In the genomic region with DNA sequence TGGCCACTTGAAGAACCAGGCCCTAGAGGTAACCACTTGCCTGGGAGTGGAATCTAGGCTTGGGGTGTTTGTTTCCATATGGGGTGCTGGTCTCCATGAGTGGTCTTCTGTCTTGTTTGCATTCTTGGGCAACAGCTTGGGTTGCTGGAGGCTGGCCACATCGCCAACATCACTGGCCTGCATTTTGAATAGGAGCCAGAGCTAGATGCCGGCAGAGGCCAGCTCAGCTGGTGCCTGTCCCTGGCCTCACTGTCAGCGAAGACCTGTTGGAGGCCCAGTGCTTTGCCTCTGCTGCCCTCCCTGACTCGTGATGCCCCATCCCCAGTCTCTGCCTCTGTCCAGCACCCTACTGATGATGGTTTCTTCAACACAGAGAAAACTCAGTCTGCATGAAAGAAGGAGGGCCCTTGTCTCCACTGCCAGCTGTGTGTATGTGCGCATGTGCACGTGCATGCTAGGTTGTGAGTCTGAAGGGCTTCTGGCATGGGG, we compare ENCODE assay signal across 27 mouse cellular contexts. TPM values are rescaled to one million over a fixed set of nuclear protein-coding genes. Genes with fewer than 3 reads are reported as not detected.
A peak's percentile ranks its signal among the peaks of the same experiment; 100 is the strongest.
DNase-seq lines count a peak whose midpoint lies in the region; ATAC-seq and TF ChIP-seq lines count a peak whose summit lies in the region.
"Had no signal": no experiment of that assay in that cellular context is flagged by ENCODE, and none has a peak within 500 bp of the region (broad histone marks: within the 10 kb centered on the region; RNA-seq: fewer than 3 reads in every experiment).

No protein-coding gene starts in this region.

- H3K4me2 ChIP-seq in embryonic facial prominence, embryonic 15.5 days (replicated peaks) = no peak overlapping the region
- H3K4me2 ChIP-seq in kidney, embryonic 15.5 days = no peak overlapping the region
- H3K4me2 ChIP-seq in midbrain, postnatal 0 days (ENCODE audit: low read depth, low read length, poor library complexity, severe bottlenecking) = no peak overlapping the region
- no peak overlapping the region for H3K4me2 ChIP-seq in midbrain, embryonic 15.5 days
- H3K4me2 ChIP-seq: embryonic facial prominence, embryonic 12.5 days; forebrain, embryonic 12.5 days; forebrain, embryonic 15.5 days; heart, embryonic 11.5 days; hindbrain, embryonic 12.5 days had no signal

- no peak for ATAC-seq in embryonic facial prominence, embryonic 15.5 days (ENCODE audit: insufficient number of reproducible peaks, low FRiP score, low TSS enrichment, low read depth)
- no peak for ATAC-seq in kidney, embryonic 15.5 days (replicated peaks; ENCODE audit: low FRiP score)
- no peak for ATAC-seq in midbrain, postnatal 0 days (ENCODE audit: low FRiP score)
- ATAC-seq in midbrain, embryonic 15.5 days (replicated peaks) = no peak
- ATAC-seq: forebrain, embryonic 15.5 days; hindbrain, embryonic 16.5 days; inflammation-experienced regulatory T-cells, adult 6 months; intestine, embryonic 16.5 days; Patski had no signal

- no peaks in the 10 kb centered on the region for H3K9me3 ChIP-seq in embryonic facial prominence, embryonic 15.5 days (replicated peaks)
- H3K9me3 ChIP-seq in embryonic facial prominence, embryonic 10.5 days = no peaks in the 10 kb centered on the region
- H3K9me3 ChIP-seq in kidney, embryonic 15.5 days (replicated peaks) = no peaks in the 10 kb centered on the region
- no peaks in the 10 kb centered on the region for H3K9me3 ChIP-seq in midbrain, postnatal 0 days (ENCODE audit: low read length)
- no peaks in the 10 kb centered on the region for H3K9me3 ChIP-seq in midbrain, embryonic 15.5 days
- H3K9me3 ChIP-seq: embryonic facial prominence, embryonic 12.5 days; forebrain, embryonic 12.5 days; forebrain, embryonic 15.5 days; G1E; hindbrain, embryonic 12.5 days had no signal

- TF ChIP-seq CTCF in midbrain, postnatal 0 days (IDR thresholded peaks at IDR 0.05) = no peak

- no peak overlapping the region for H3K9ac ChIP-seq in embryonic facial prominence, embryonic 15.5 days
- no peak overlapping the region for H3K9ac ChIP-seq in kidney, embryonic 15.5 days
- no peak overlapping the region for H3K9ac ChIP-seq in midbrain, postnatal 0 days (replicated peaks; ENCODE audit: low read length, poor library complexity, severe bottlenecking)
- no peak overlapping the region for H3K9ac ChIP-seq in midbrain, embryonic 15.5 days
- H3K9ac ChIP-seq: embryonic facial prominence, embryonic 12.5 days; forebrain, embryonic 12.5 days; forebrain, embryonic 15.5 days; hindbrain, embryonic 12.5 days had no signal

- no peak overlapping the region for H3K4me3 ChIP-seq in embryonic facial prominence, embryonic 15.5 days (replicated peaks)
- H3K4me3 ChIP-seq in embryonic facial prominence, embryonic 10.5 days = no peak overlapping the region
- H3K4me3 ChIP-seq in kidney, embryonic 15.5 days (replicated peaks) = no peak overlapping the region
- no peak overlapping the region for H3K4me3 ChIP-seq in midbrain, postnatal 0 days (ENCODE audit: low read depth, low read length)
- no peak overlapping the region for H3K4me3 ChIP-seq in midbrain, embryonic 15.5 days
- H3K4me3 ChIP-seq: embryonic facial prominence, embryonic 12.5 days; erythroblast, embryonic 14.5 days; forebrain, embryonic 12.5 days; forebrain, embryonic 15.5 days; gastrocnemius, adult 2 months; hindbrain, embryonic 12.5 days had no signal

- DNase-seq in embryonic facial prominence, embryonic 10.5 days (ENCODE audit: low spot score) = no peak
- DNase-seq in kidney, postnatal 25 days = no peak
- DNase-seq in midbrain, postnatal 0 days (ENCODE audit: low spot score) = peak; percentile 36
- DNase-seq: adrenal gland, postnatal 10 days; adrenal gland, postnatal 36 days; B cell, adult 2 months; cerebellum, adult 11 months; cerebellum, adult 2 months; cerebellum, adult 9-11 months; gastrocnemius, adult 2 months; gastrocnemius, postnatal 14 days had no signal

- H3K4me1 ChIP-seq in embryonic facial prominence, embryonic 15.5 days = peaks cover 43% of the 10 kb centered on the region
- H3K4me1 ChIP-seq in embryonic facial prominence, embryonic 10.5 days = peaks cover 28% of the 10 kb centered on the region
- peaks cover 54% of the 10 kb centered on the region for H3K4me1 ChIP-seq in kidney, embryonic 15.5 days
- H3K4me1 ChIP-seq in midbrain, postnatal 0 days (ENCODE audit: insufficient read depth, low read length) = peaks cover 3% of the 10 kb centered on the region; the same call in 1 of the 2 replicates
- no peaks in the 10 kb centered on the region; the same call in 1 of the 2 replicates for H3K4me1 ChIP-seq in midbrain, embryonic 15.5 days

- H3K27ac ChIP-seq in embryonic facial prominence, embryonic 15.5 days (replicated peaks) = 0 out of 2 replicates have a peak overlapping the region, but pooled peaks have one; percentile 2
- no peak overlapping the region for H3K27ac ChIP-seq in embryonic facial prominence, embryonic 10.5 days (replicated peaks)
- peak overlapping the region; percentile 38; the same call in 1 of the 2 replicates for H3K27ac ChIP-seq in kidney, embryonic 15.5 days
- H3K27ac ChIP-seq in midbrain, postnatal 0 days (ENCODE audit: low read depth, low read length) = no peak overlapping the region
- no peak overlapping the region for H3K27ac ChIP-seq in midbrain, embryonic 15.5 days
- H3K27ac ChIP-seq: embryonic facial prominence, embryonic 12.5 days; forebrain, embryonic 12.5 days; forebrain, embryonic 15.5 days; gastrocnemius, adult 2 months; hindbrain, embryonic 12.5 days had no signal

- whole genome bisulfite sequencing in embryonic facial prominence, embryonic 15.5 days = 83% methylated on average over 6 of the region's 6 CpGs
- WGBS in embryonic facial prominence, embryonic 10.5 days = 87% methylated on average over 6 of the region's 6 CpGs
- WGBS in kidney, embryonic 15.5 days = 86% methylated on average over 6 of the region's 6 CpGs
- 81% methylated on average over 6 of the region's 6 CpGs for WGBS in midbrain, postnatal 0 days
- 88% methylated on average over 6 of the region's 6 CpGs for WGBS in midbrain, embryonic 15.5 days

- no peaks in the 10 kb centered on the region for H3K36me3 ChIP-seq in embryonic facial prominence, embryonic 15.5 days
- H3K36me3 ChIP-seq in embryonic facial prominence, embryonic 10.5 days (replicated peaks) = peaks cover 27% of the 10 kb centered on the region
- H3K36me3 ChIP-seq in kidney, embryonic 15.5 days = no peaks in the 10 kb centered on the region
- no peaks in the 10 kb centered on the region for H3K36me3 ChIP-seq in midbrain, postnatal 0 days (ENCODE audit: insufficient read depth, low read length)
- H3K36me3 ChIP-seq in midbrain, embryonic 15.5 days (replicated peaks) = no peaks in the 10 kb centered on the region
- H3K36me3 ChIP-seq: forebrain, embryonic 15.5 days; G1E had no signal

- no peaks in the 10 kb centered on the region for H3K27me3 ChIP-seq in embryonic facial prominence, embryonic 15.5 days
- no peaks in the 10 kb centered on the region for H3K27me3 ChIP-seq in embryonic facial prominence, embryonic 10.5 days (replicated peaks; ENCODE audit: low read depth, poor library complexity, severe bottlenecking)
- H3K27me3 ChIP-seq in kidney, embryonic 15.5 days = no peaks in the 10 kb centered on the region
- no peaks in the 10 kb centered on the region for H3K27me3 ChIP-seq in midbrain, postnatal 0 days (ENCODE audit: insufficient read depth, low read length)
- H3K27me3 ChIP-seq in midbrain, embryonic 15.5 days (replicated peaks) = no peaks in the 10 kb centered on the region
- H3K27me3 ChIP-seq: CH12.LX; embryonic facial prominence, embryonic 12.5 days; forebrain, embryonic 12.5 days; forebrain, embryonic 15.5 days; hindbrain, embryonic 12.5 days; Patski had no signal

RNA-seq across cellular contexts. Expression of a gene that starts 38.9 kb away (rescaled TPM):
- 92.6 and 92.9 TPM in 2 replicates for polyA plus RNA-seq in embryonic facial prominence, embryonic 15.5 days (2015; fragmentation: Nextera tagmentation; extraction: Ambion mirVana)
- 43.5 and 49.7 TPM in 2 replicates for polyA plus RNA-seq in embryonic facial prominence, embryonic 10.5 days (2016; fragmentation: Nextera tagmentation; extraction: Ambion mirVana)
- polyA plus RNA-seq in kidney, embryonic 15.5 days (2015; fragmentation: Nextera tagmentation; extraction: Ambion mirVana) = 60.0 and 68.1 TPM in 2 replicates
- 36.9 and 48.9 TPM in 2 replicates for total RNA-seq in midbrain, postnatal 0 days (2014; rRNA removed)
- polyA plus RNA-seq in midbrain, postnatal 0 days (2015; fragmentation: Nextera tagmentation; extraction: Ambion mirVana) = 35.7 and 36.4 TPM in 2 replicates
- polyA plus RNA-seq in midbrain, embryonic 15.5 days (2015; fragmentation: Nextera tagmentation; extraction: Ambion mirVana) = 62.9 and 69.1 TPM in 2 replicates
- total RNA-seq: hematopoietic stem cell, adult 5-6 weeks had no signal
- polyA plus RNA-seq: erythroblast, embryonic 14.5 days; G1E; inflammation-experienced regulatory T-cells, adult 6 months had no signal

Comparison
In these comparisons a context has a peak if more than half of its experiments do, and no peak if none do; other contexts are left out.
1. H3K27ac ChIP-seq: peak in embryonic facial prominence, embryonic 15.5 days (single experiment) and kidney, embryonic 15.5 days (single experiment); none in embryonic facial prominence, embryonic 10.5 days (single experiment), midbrain, postnatal 0 days (single experiment) and midbrain, embryonic 15.5 days (single experiment).